Mouse (Mus musculus) kidney, postnatal 0 days (tissue): ENCODE data around the gene Map2k2. TPM values are rescaled to one million over a fixed set of nuclear protein-coding genes. Genes with fewer than 3 reads are reported as not detected.

Experiments
- ATAC-seq: fragments of 200-750 bp; cut with Nextera tagmentation; replicated peaks from 2 replicates; pipeline ENCODE4 v1.8.0; 2017; ENCODE audit warnings: low read depth, moderate number of reproducible peaks, moderate TSS enrichment, moderate library complexity; ENCODE audit not compliant: low FRiP score
- DNase-seq: peaks from one replicate; pipeline ENCODE4 v3.0.0-alpha.2; 2016; ENCODE audit warnings: low spot score
- H3K27ac ChIP-seq: fragments of 300-500 bp; sonication (generic); 2 replicates; pipeline ENCODE4 v1.5.1; 2014; ENCODE audit warnings: mild to moderate bottlenecking
- H3K27me3 ChIP-seq: fragments of 300-500 bp; sonication (generic); 2 replicates; pipeline ENCODE4 v1.6.1; 2014; ENCODE audit warnings: low read length, mixed read lengths; ENCODE audit not compliant: insufficient read depth
- H3K36me3 ChIP-seq: fragments of 300-500 bp; sonication (generic); 2 replicates; pipeline ENCODE4 v1.6.1; 2014; ENCODE audit warnings: low read length, mixed read lengths; ENCODE audit not compliant: insufficient read depth
- H3K4me1 ChIP-seq: fragments of 300-500 bp; sonication (generic); replicated peaks from 2 replicates; pipeline ENCODE4 v1.6.1; 2014; ENCODE audit warnings: antibody characterized with exemption, low read length, mixed read lengths; ENCODE audit not compliant: insufficient read depth
- H3K4me2 ChIP-seq: fragments of 300-500 bp; sonication (generic); 2 replicates; pipeline ENCODE4 v1.6.1; 2014; ENCODE audit warnings: mild to moderate bottlenecking, low read length, moderate library complexity, mixed read lengths
- H3K4me3 ChIP-seq: fragments of 300-500 bp; sonication (generic); replicated peaks from 2 replicates; pipeline ENCODE4 v1.5.1; 2014; ENCODE audit warnings: low read depth, low read length
- H3K9ac ChIP-seq: fragments of 300-500 bp; sonication (generic); 2 replicates; pipeline ENCODE4 v1.6.1; 2014; ENCODE audit warnings: low read depth, low read length
- H3K9me3 ChIP-seq: fragments of 300-500 bp; sonication (generic); replicated peaks from 2 replicates; pipeline ENCODE4 v1.6.1; 2016; ENCODE audit warnings: low read length, inconsistent platforms, mixed read lengths
- CTCF ChIP-seq: IDR thresholded peaks from 2 replicates; pipeline ENCODE4 v1.5.1; 2016; ENCODE audit warnings: antibody characterized with exemption, low read depth, mild to moderate bottlenecking, moderate library complexity
- WGBS: fragments of 180-500 bp; shearing (Covaris S2); extraction: QIAGEN DNeasy Blood & Tissue Kit; methylation state at CpG from one replicate; pipeline ENCODE4 v1.1.7; 2014; 5-methylcytosine and 5-hydroxymethylcytosine counted together
- polyA plus RNA-seq: library from polyadenylated mRNA; unstranded; fragments of >200 nt; fragmentation: Nextera tagmentation; extraction: Ambion mirVana; gene quantifications from 2 replicates; pipeline ENCODE4 v1.2.1, GENCODE M21; 2015

The Map2k2 gene
- polyA plus RNA-seq, 1 experiment from 2014 or later = 166 TPM

GRCm38 (mm10) chr10:81080008-81080655 is 25.6 kb upstream of the Map2k2 start:
- no peak for TF ChIP-seq CTCF
- no peak for DNase-seq
- Histone ChIP-seq H3K9ac (no peak overlapping the region), H3K27ac (no peak overlapping the region), H3K36me3 (peaks cover 49% of the 10 kb centered on the region), H3K4me1 (no peaks in the 10 kb centered on the region), H3K4me2 (no peak overlapping the region), H3K9me3 (no peaks in the 10 kb centered on the region), H3K4me3 (no peak overlapping the region), H3K27me3 (no peaks in the 10 kb centered on the region)
- no peak for ATAC-seq
- WGBS = 93% methylated on average over 31 of the region's 31 CpGs

GRCm38 (mm10) chr10:81082168-81082960 is 23.4 kb upstream of the Map2k2 start:
- DNase-seq (peak; percentile 79), ATAC-seq (peak; percentile 23; the same call in 1 of the 2 replicates)
- peak; percentile 93 for TF ChIP-seq CTCF
- H3K27me3 ChIP-seq = no peaks in the 10 kb centered on the region
- no peak overlapping the region for H3K4me3 ChIP-seq
- 76% methylated on average over 7 of the region's 7 CpGs for WGBS
- no peak overlapping the region for H3K27ac ChIP-seq
- peaks cover 42% of the 10 kb centered on the region for H3K36me3 ChIP-seq
- H3K9me3 ChIP-seq = no peaks in the 10 kb centered on the region
- no peak overlapping the region for H3K9ac ChIP-seq
- H3K4me2 ChIP-seq = no peak overlapping the region
- no peaks in the 10 kb centered on the region for H3K4me1 ChIP-seq

GRCm38 (mm10) chr10:81087021-81087420 is 18.7 kb upstream of the Map2k2 start:
- 55% methylated on average over 2 of the region's 2 CpGs for WGBS
- no peaks in the 10 kb centered on the region for H3K9me3 ChIP-seq
- peak; percentile 47; the same call in 1 of the 2 replicates for TF ChIP-seq CTCF
- no peak overlapping the region for H3K27ac ChIP-seq
- no peaks in the 10 kb centered on the region for H3K4me1 ChIP-seq
- ATAC-seq (no peak), DNase-seq (no peak)
- H3K4me3 ChIP-seq = no peak overlapping the region
- no peaks in the 10 kb centered on the region for H3K27me3 ChIP-seq
- no peaks in the 10 kb centered on the region for H3K36me3 ChIP-seq
- H3K4me2 ChIP-seq = no peak overlapping the region
- no peak overlapping the region for H3K9ac ChIP-seq

- DNase-seq = peak; percentile 31
Measured at GRCm38 (mm10) chr10:81089216-81089615, 16.5 kb upstream of the Map2k2 start.

GRCm38 (mm10) chr10:81090621-81091020 is 15.1 kb upstream of the Map2k2 start:
- H3K9ac ChIP-seq = no peak overlapping the region
- H3K4me3 ChIP-seq = no peak overlapping the region
- H3K27ac ChIP-seq = no peak overlapping the region
- 70% methylated on average over 7 of the region's 7 CpGs for WGBS
- no peaks in the 10 kb centered on the region for H3K4me1 ChIP-seq
- no peaks in the 10 kb centered on the region for H3K36me3 ChIP-seq
- H3K9me3 ChIP-seq = no peaks in the 10 kb centered on the region
- no peaks in the 10 kb centered on the region for H3K27me3 ChIP-seq
- DNase-seq (no peak), ATAC-seq (no peak)
- H3K4me2 ChIP-seq = no peak overlapping the region
- no peak for TF ChIP-seq CTCF

More at GRCm38 (mm10) chr10:81089216-81089615, 16.5 kb upstream of the Map2k2 start:
- Histone ChIP-seq H3K4me2 (no peak overlapping the region), H3K27me3 (no peaks in the 10 kb centered on the region), H3K4me3 (no peak overlapping the region), H3K9me3 (no peaks in the 10 kb centered on the region), H3K27ac (no peak overlapping the region), H3K36me3 (no peaks in the 10 kb centered on the region), H3K9ac (no peak overlapping the region), H3K4me1 (no peaks in the 10 kb centered on the region)
- 61% methylated on average over 2 of the region's 2 CpGs for WGBS
- TF ChIP-seq CTCF = no peak
- ATAC-seq = no peak

GRCm38 (mm10) chr10:81092465-81093250 is 13.1 kb upstream of the Map2k2 start:
- no peaks in the 10 kb centered on the region for H3K27me3 ChIP-seq
- no peaks in the 10 kb centered on the region for H3K4me1 ChIP-seq
- H3K9me3 ChIP-seq = no peaks in the 10 kb centered on the region
- 54% methylated on average over 22 of the region's 22 CpGs for WGBS
- TF ChIP-seq CTCF = no peak
- no peak overlapping the region for H3K9ac ChIP-seq
- DNase-seq (no peak), ATAC-seq (no peak)
- no peaks in the 10 kb centered on the region for H3K36me3 ChIP-seq
- H3K4me3 ChIP-seq = no peak overlapping the region
- H3K4me2 ChIP-seq = no peak overlapping the region
- H3K27ac ChIP-seq = no peak overlapping the region
